Mouse (Mus musculus) hindbrain, embryonic 16.5 days (tissue): ENCODE data around the gene Il1r1. TPM values are rescaled to one million over a fixed set of nuclear protein-coding genes. Genes with fewer than 3 reads are reported as not detected.
"Not testable (repeated sequence)": the region's sequence is repeated elsewhere in the genome, so short reads cannot be mapped to it uniquely, and the experiment has no call there.

ENCODE experiments used
- ATAC-seq: fragments of 200-750 bp; cut with Nextera tagmentation; 2 replicates; pipeline ENCODE4 v1.8.0; 2017; ENCODE audit warnings: moderate TSS enrichment, moderate library complexity
- H3K27ac ChIP-seq: fragments of 300-500 bp; sonication (generic); 2 replicates; pipeline ENCODE4 v1.5.1; 2014; ENCODE audit warnings: low read depth, mild to moderate bottlenecking, control low read depth, low read length, moderate library complexity
- H3K27me3 ChIP-seq: fragments of 300-500 bp; sonication (generic); replicated peaks from 2 replicates; pipeline ENCODE4 v1.6.1; 2014; ENCODE audit warnings: low read length; ENCODE audit not compliant: control insufficient read depth, insufficient read depth
- H3K36me3 ChIP-seq: fragments of 300-500 bp; sonication (generic); 2 replicates; pipeline ENCODE4 v1.6.1; 2014; ENCODE audit warnings: mild to moderate bottlenecking, low read length, moderate library complexity, mixed read lengths; ENCODE audit not compliant: control insufficient read depth, insufficient read depth
- H3K4me1 ChIP-seq: fragments of 300-500 bp; sonication (generic); 2 replicates; pipeline ENCODE4 v1.6.1; 2014; ENCODE audit warnings: low read depth, low read length; ENCODE audit not compliant: control insufficient read depth, insufficient read depth
- H3K4me2 ChIP-seq: fragments of 300-500 bp; sonication (generic); 2 replicates; pipeline ENCODE4 v1.6.1; 2014; ENCODE audit warnings: mild to moderate bottlenecking, low read length, control low read depth, moderate library complexity
- H3K4me3 ChIP-seq: fragments of 300-500 bp; sonication (generic); 2 replicates; pipeline ENCODE4 v1.5.1; 2014; ENCODE audit warnings: mild to moderate bottlenecking, low read length, control low read depth, moderate library complexity
- H3K9ac ChIP-seq: fragments of 300-500 bp; sonication (generic); 2 replicates; pipeline ENCODE4 v1.6.1; 2014; ENCODE audit warnings: low read depth, mild to moderate bottlenecking, control low read depth, low read length, moderate library complexity
- H3K9me3 ChIP-seq: fragments of 300-500 bp; sonication (generic); 2 replicates; pipeline ENCODE4 v1.6.1; 2014; ENCODE audit warnings: mild to moderate bottlenecking, low read length, moderate library complexity; ENCODE audit not compliant: control insufficient read depth
- WGBS: fragments of 180-500 bp; shearing (Covaris S2); extraction: QIAGEN DNeasy Blood & Tissue Kit; methylation state at CpG from one replicate; pipeline ENCODE4 v1.1.7; 2014; 5-methylcytosine and 5-hydroxymethylcytosine counted together
- polyA plus RNA-seq: library from polyadenylated mRNA; unstranded; fragments of >200 nt; fragmentation: Nextera tagmentation; extraction: Ambion mirVana; gene quantifications from 2 replicates; pipeline ENCODE4 v1.2.1, GENCODE M21; 2015

The Il1r1 gene
- polyA plus RNA-seq, 1 experiment from 2014 or later: 0.75 TPM

DNA sequence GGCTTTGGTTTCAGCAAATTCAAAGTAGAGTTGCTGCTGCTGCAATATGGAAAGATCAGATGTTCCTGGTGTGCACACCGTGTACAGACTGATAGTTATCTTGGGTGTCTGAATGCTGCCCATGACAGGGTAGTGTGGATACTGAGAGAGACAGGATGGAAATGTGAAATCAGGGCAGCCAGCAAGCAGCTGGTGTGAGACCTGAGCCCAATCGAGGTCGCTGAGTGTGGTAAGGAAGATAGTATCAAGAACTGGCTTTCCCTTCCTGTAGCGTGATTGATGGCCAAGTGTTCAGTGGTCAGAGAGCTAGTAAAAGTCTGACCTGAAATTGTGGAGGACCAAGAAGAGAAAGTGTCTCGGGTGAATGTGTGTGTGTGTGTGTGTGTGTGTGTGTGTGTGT, 59.1 kb downstream of the Il1r1 start:
- Histone ChIP-seq H3K9me3 (no peaks in the 10 kb centered on the region), H3K9ac (no peak overlapping the region), H3K4me1 (no peaks in the 10 kb centered on the region), H3K36me3 (no peaks in the 10 kb centered on the region), H3K27ac (no peak overlapping the region), H3K27me3 (no peaks in the 10 kb centered on the region), H3K4me3 (no peak overlapping the region), H3K4me2 (no peak overlapping the region)
- ATAC-seq: no peak
- WGBS: 84% methylated on average over 5 of the region's 5 CpGs

GRCm38 (mm10) chr1:40290489-40291255, 65.8 kb downstream of the Il1r1 start:
- Histone ChIP-seq H3K4me3 (no peak overlapping the region), H3K27ac (no peak overlapping the region), H3K9ac (no peak overlapping the region), H3K36me3 (no peaks in the 10 kb centered on the region), H3K9me3 (no peaks in the 10 kb centered on the region), H3K4me1 (no peaks in the 10 kb centered on the region), H3K4me2 (no peak overlapping the region), H3K27me3 (no peaks in the 10 kb centered on the region)
- ATAC-seq: no peak
- WGBS: 76% methylated on average over 12 of the region's 12 CpGs

GRCm38 (mm10) chr1:40292231-40292630, 67.4 kb downstream of the Il1r1 start:
- Histone ChIP-seq H3K27me3 (no peaks in the 10 kb centered on the region), H3K9me3 (no peaks in the 10 kb centered on the region), H3K9ac (no peak overlapping the region), H3K4me2 (no peak overlapping the region), H3K36me3 (no peaks in the 10 kb centered on the region), H3K4me3 (no peak overlapping the region), H3K27ac (no peak overlapping the region), H3K4me1 (no peaks in the 10 kb centered on the region)
- ATAC-seq: no peak
- 97% methylated on average over 2 of the region's 2 CpGs for WGBS

- no peak overlapping the region for H3K4me3 ChIP-seq
- ATAC-seq: no peak
- no peaks in the 10 kb centered on the region for H3K36me3 ChIP-seq
- no peaks in the 10 kb centered on the region for H3K4me1 ChIP-seq
- H3K27me3 ChIP-seq: no peaks in the 10 kb centered on the region
- no peaks in the 10 kb centered on the region for H3K9me3 ChIP-seq
- no peak overlapping the region for H3K4me2 ChIP-seq
- no peak overlapping the region for H3K27ac ChIP-seq
- 96% methylated on average over 7 of the region's 7 CpGs for WGBS
- no peak overlapping the region for H3K9ac ChIP-seq
These were observed 69.0 kb downstream of the Il1r1 start for GRCm38 (mm10) chr1:40293891-40294290.

- H3K9ac ChIP-seq: no peak overlapping the region
- no peak overlapping the region for H3K27ac ChIP-seq
- H3K36me3 ChIP-seq: no peaks in the 10 kb centered on the region
- 91% methylated on average over 9 of the region's 9 CpGs for WGBS
- no peaks in the 10 kb centered on the region for H3K27me3 ChIP-seq
- H3K9me3 ChIP-seq: no peaks in the 10 kb centered on the region
- ATAC-seq: no peak
- H3K4me1 ChIP-seq: no peaks in the 10 kb centered on the region
- H3K4me3 ChIP-seq: no peak overlapping the region
- H3K4me2 ChIP-seq: no peak overlapping the region
These were observed 69.9 kb downstream of the Il1r1 start for GRCm38 (mm10) chr1:40294824-40295223.

GRCm38 (mm10) chr1:40298053-40298452, 73.2 kb downstream of the Il1r1 start:
- Histone ChIP-seq H3K9ac (no peak overlapping the region), H3K4me3 (no peak overlapping the region), H3K27me3 (no peaks in the 10 kb centered on the region), H3K27ac (no peak overlapping the region), H3K9me3 (no peaks in the 10 kb centered on the region), H3K4me2 (no peak overlapping the region), H3K4me1 (no peaks in the 10 kb centered on the region), H3K36me3 (no peaks in the 10 kb centered on the region)
- no peak for ATAC-seq
- 87% methylated on average over 2 of the region's 2 CpGs for WGBS

DNA sequence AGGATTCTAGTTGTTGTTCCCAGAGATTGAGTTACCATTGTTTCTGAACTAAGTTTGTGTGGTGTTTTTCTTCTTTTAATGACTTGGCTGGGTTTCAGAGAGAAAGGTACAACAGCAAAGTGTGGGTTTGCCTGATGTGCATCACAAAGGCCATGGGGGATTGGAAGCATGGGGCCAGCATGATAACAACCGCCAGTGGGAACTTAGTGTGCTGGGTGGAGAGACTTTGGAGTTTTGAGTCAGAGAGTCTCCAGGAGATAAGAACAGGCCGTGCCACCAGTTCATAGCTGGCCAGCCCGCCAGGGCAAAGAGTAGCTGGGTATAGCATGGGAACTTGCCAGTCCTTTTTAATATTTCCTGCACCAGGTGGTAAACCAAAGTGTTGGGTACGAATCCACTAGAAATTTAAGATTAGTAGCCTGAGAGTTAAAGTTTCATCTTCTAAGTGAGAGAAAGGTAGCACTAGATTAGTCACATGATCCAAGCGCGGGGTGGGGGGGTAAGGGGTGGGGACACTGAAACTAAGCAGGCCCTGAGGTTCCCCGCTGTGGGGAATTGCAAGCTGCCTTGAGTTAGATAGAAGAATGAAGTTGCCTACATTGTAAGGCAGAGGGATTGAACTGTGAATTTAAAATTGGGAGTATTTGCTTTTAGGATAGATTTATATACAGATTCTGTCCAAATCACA, 78.4 kb downstream of the Il1r1 start:
- no peaks in the 10 kb centered on the region for H3K27me3 ChIP-seq
- no peak for ATAC-seq
- no peaks in the 10 kb centered on the region for H3K36me3 ChIP-seq
- no peak overlapping the region for H3K4me2 ChIP-seq
- no peak overlapping the region for H3K27ac ChIP-seq
- H3K4me3 ChIP-seq: no peak overlapping the region
- H3K4me1 ChIP-seq: no peaks in the 10 kb centered on the region
- H3K9ac ChIP-seq: no peak overlapping the region
- H3K9me3 ChIP-seq: no peaks in the 10 kb centered on the region
- WGBS: 68% methylated on average over 7 of the region's 7 CpGs

DNA sequence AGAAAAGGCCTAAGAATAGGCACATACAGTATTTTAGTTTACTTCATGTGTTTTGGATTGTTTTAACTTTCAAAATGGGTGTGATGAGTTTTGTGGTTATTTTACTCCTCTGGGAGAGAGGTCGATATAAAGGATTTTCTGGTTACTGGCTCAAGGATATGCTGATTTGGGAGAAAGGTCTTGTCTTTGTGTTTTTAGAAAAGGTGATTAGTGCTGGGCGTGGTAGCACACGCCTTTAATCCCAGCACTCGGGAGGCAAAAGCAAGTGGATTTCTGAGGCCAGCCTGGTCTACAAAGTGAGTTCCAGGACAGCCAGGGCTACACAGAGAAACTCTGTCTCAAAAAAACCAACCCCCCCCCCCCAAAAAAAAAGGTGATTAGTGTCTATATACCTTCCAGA, 79.4 kb downstream of the Il1r1 start:
- not testable (repeated sequence) for H3K4me2 ChIP-seq, H3K27ac ChIP-seq, ATAC-seq, H3K27me3 ChIP-seq, H3K4me3 ChIP-seq, H3K9ac ChIP-seq, H3K36me3 ChIP-seq, H3K4me1 ChIP-seq, H3K9me3 ChIP-seq
- 73% methylated on average over 4 of the region's 4 CpGs for WGBS

DNA sequence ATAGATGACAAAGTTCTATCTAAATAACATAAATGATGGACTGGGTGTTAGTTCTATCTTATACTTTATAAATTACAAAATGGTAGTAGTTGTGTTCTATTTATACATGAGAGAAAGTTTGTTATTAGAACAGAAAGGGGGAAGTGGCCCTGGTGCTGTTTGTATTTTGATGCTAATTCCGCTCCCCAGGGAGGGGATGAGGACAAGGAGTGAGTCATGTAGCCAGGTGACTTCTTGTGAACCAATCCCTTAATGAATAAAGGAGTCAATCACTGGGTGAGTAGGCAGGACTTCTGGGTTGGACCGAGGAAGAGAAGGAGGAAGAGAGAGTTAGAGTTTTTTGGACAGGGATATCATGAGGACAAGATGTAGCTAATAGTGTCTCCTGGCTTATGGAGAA, 81.2 kb downstream of the Il1r1 start:
- Histone ChIP-seq H3K4me2 (no peak overlapping the region), H3K27ac (no peak overlapping the region), H3K36me3 (no peaks in the 10 kb centered on the region), H3K27me3 (no peaks in the 10 kb centered on the region), H3K9me3 (no peaks in the 10 kb centered on the region), H3K4me3 (no peak overlapping the region), H3K9ac (no peak overlapping the region), H3K4me1 (no peaks in the 10 kb centered on the region)
- ATAC-seq: no peak
- 79% methylated on average over 2 of the region's 2 CpGs for WGBS
